Mouse (Mus musculus) gastrocnemius, postnatal 36 days (tissue): ENCODE measurements around the gene Rnase13. TPM values are rescaled to one million over a fixed set of nuclear protein-coding genes. Genes with fewer than 3 reads are reported as not detected.

Experiments
- DNase-seq, 2 experiments: peaks; one replicate each; pipeline ENCODE4 v3.0.0; 2022
- intact Hi-C: fragments of 180-260 bp; cut with DNase I; formaldehyde crosslinking; loops from one replicate; pipeline ENCODE4 v1.15.1; 2025
- total RNA-seq, 2 experiments: library from RNA; stranded (reverse); gene quantifications; 2 replicates each; pipeline ENCODE4 v1.2.3; 2021

Gene Rnase13
- total RNA-seq, 2 experiments from 2014 or later: not detected

- DNase-seq: peak; percentile 85 to 94
- intact Hi-C loops: loop anchor here (10.0 kb wide), 1 partner anchor 430 kb away; no protein-coding TSS in a partner anchor
Observed at GRCm38 (mm10) chr14:51884598-51885331, 37.8 kb downstream of the Rnase13 start, which contains the start of gene Mettl17. TSS of gene Mettl17 (plus strand) at chr14:51884842.

- intact Hi-C loops: loop anchor here (10.0 kb wide), 1 partner anchor 431 kb away; no protein-coding TSS in a partner anchor
- no peak for DNase-seq
Observed at GRCm38 (mm10) chr14:51884031-51884544, 38.5 kb downstream of the Rnase13 start.

- peak in 1 of 2 experiments; percentile 46 for DNase-seq
- intact Hi-C loops: loop anchor here (10.0 kb wide), 1 partner anchor 431 kb away; no protein-coding TSS in a partner anchor
Observed at GRCm38 (mm10) chr14:51883527-51884030, 39.0 kb downstream of the Rnase13 start.

DNA sequence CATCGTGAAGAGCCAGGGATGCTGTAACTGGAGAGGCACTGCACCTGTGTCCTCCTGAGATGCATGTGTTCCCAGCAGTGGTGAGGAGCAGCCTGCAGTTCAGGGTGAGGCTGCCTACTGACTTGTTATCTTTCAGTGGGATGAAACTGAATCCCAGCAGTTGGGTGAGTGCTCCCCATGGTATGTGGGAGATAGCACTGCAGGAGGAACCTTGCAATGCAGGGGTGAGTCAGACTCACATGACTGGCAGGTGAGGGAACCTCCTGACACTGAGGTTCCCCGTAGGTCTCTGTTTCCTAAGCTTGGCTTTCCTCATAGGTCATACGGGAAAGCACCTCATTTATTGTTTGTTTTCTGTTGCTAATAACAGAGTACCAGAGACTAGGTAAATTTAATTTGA, 45.1 kb downstream of the Rnase13 start:
- DNase-seq: no peak
- intact Hi-C loops: loop anchor here (10.0 kb wide), 1 partner anchor 103 kb away; the partner anchor contains the start of gene Ang4

- DNase-seq: no peak
- intact Hi-C loops: loop anchor here (10.0 kb wide), 1 partner anchor 97 kb away; the partner anchor contains the start of gene Ang4
Observed at GRCm38 (mm10) chr14:51871741-51872140, 50.8 kb downstream of the Rnase13 start.

Other genes starting within 250 kb of the Rnase13 start
- gene Gm17079, start 227.3 kb downstream of the Rnase13 start, total RNA-seq: not detected
- gene Gm5800, start 205.6 kb downstream of the Rnase13 start, total RNA-seq: not detected
- gene Ang4, start 149.2 kb downstream of the Rnase13 start, total RNA-seq: not detected
- gene AY358078, start 122.7 kb downstream of the Rnase13 start, total RNA-seq: not detected
- gene Ear6, start 69.1 kb downstream of the Rnase13 start, total RNA-seq: not detected
- gene Mettl17, start 37.9 kb downstream of the Rnase13 start, total RNA-seq: 10 to 100 TPM; 11.7 to 14.4 TPM
- under 1 TPM; 0.20 to 0.51 TPM for gene Slc39a2, start 29.9 kb downstream of the Rnase13 start, total RNA-seq
- 1,000 to 10,000 TPM; 1,350 to 1,506 TPM for gene Ndrg2, start 8.6 kb downstream of the Rnase13 start, total RNA-seq
- gene Tppp2, start 4.3 kb downstream of the Rnase13 start, total RNA-seq: not detected
- 10 to 100 TPM; 13.9 to 18.5 TPM for gene Arhgef40, start 61.9 kb upstream of the Rnase13 start, total RNA-seq
- 1 to 10 TPM; 1.3 to 1.5 TPM for gene Tmem253, start 92.9 kb upstream of the Rnase13 start, total RNA-seq
- gene Zfp219, start 98.0 kb upstream of the Rnase13 start, total RNA-seq: 10 to 100 TPM in 1 of 2 experiments, 1 to 10 TPM in 1; 9.7 to 12.4 TPM
- gene Olfr221, start 119.7 kb upstream of the Rnase13 start, total RNA-seq: not detected
- 10 to 100 TPM; 71.0 to 74.4 TPM for gene Hnrnpc, start 181.3 kb upstream of the Rnase13 start, total RNA-seq
- not detected for gene Rpgrip1, start 187.9 kb upstream of the Rnase13 start, total RNA-seq